Mouse (Mus musculus) left cerebral cortex, postnatal 36 days (tissue): ENCODE measurements at regions not wholly inside any gene's neighbourhood (a gene's known extent, or its start where the extent isn't known, plus 50 kb on each side); places are given as distances from the start of the nearest gene placed in this dataset.

Experiments
- DNase-seq, 2 experiments: peaks; one replicate each; pipeline ENCODE4 v3.0.0; 2021 to 2022; ENCODE audit warnings: low spot score in 2 of 2, mixed read lengths in 1 of 2
- intact Hi-C: fragments of 180-260 bp; cut with DNase I; formaldehyde crosslinking; loops from one replicate; pipeline ENCODE4 v1.15.1; 2025

GRCm38 (mm10) chr5:129409440-129410004 is 91.5 kb upstream of the Sfswap start:
- intact Hi-C loops, result no loop called here
- DNase-seq, result no peak

GRCm38 (mm10) chr5:129412161-129412560 is 88.9 kb upstream of the Sfswap start:
- no peak for DNase-seq
- intact Hi-C loops, result no loop called here

GRCm38 (mm10) chr5:129414960-129415706 is 85.9 kb upstream of the Sfswap start:
- DNase-seq, result no peak

GRCm38 (mm10) chr5:129416425-129416824 is 84.6 kb upstream of the Sfswap start:
- intact Hi-C loops, result no loop called here
- DNase-seq, result no peak

More at GRCm38 (mm10) chr5:129414960-129415706, 85.9 kb upstream of the Sfswap start:
- intact Hi-C loops, result no loop called here

GRCm38 (mm10) chr5:129417516-129417915 is 83.5 kb upstream of the Sfswap start:
- intact Hi-C loops, result no loop called here
- DNase-seq, result no peak

GRCm38 (mm10) chr5:129420981-129421380 is 80.0 kb upstream of the Sfswap start:
- intact Hi-C loops, result no loop called here
- DNase-seq, result no peak

- no peak for DNase-seq
- intact Hi-C loops, result no loop called here
Measured at GRCm38 (mm10) chr5:129429897-129430296, 71.1 kb upstream of the Sfswap start.

- no peak for DNase-seq
- intact Hi-C loops, result no loop called here
Measured at GRCm38 (mm10) chr5:129430330-129430729, 70.7 kb upstream of the Sfswap start.

- intact Hi-C loops, result no loop called here
Measured at GRCm38 (mm10) chr5:129449931-129450573, 51.0 kb upstream of the Sfswap start.

More at GRCm38 (mm10) chr5:129449931-129450573, 51.0 kb upstream of the Sfswap start:
- DNase-seq, result no peak
